ENCODE assay signal across 16 mouse cellular contexts in genomic region chr9:57949879-57950278, GRCm38 (mm10). TPM values are rescaled to one million over a fixed set of nuclear protein-coding genes. Genes with fewer than 3 reads are reported as not detected.
DNase-seq lines count a peak whose midpoint lies in the region; ATAC-seq and TF ChIP-seq lines count a peak whose summit lies in the region.
"Had no signal": no experiment of that assay in that cellular context is flagged by ENCODE, and none has a peak within 500 bp of the region (broad histone marks: within the 10 kb centered on the region; RNA-seq: fewer than 3 reads in every experiment).

No protein-coding gene starts in this region.

- no peaks in the 10 kb centered on the region for H3K27me3 ChIP-seq in cerebellum, adult 2 months (ENCODE audit: control insufficient read depth, insufficient read depth, low read length)
- no peaks in the 10 kb centered on the region for H3K27me3 ChIP-seq in hindbrain, embryonic 16.5 days (replicated peaks; ENCODE audit: control insufficient read depth, insufficient read depth, low read length)
- H3K27me3 ChIP-seq in hindbrain, embryonic 13.5 days: no peaks in the 10 kb centered on the region

- DNase-seq in cerebellum, adult 2 months: no peak
- no peak for DNase-seq in cerebellum, postnatal 10 days
- peak; percentile 47 for DNase-seq in retina, postnatal 1 day
- DNase-seq in retina, embryonic 14.5 days (ENCODE audit: low spot score): no peak
- no peak for DNase-seq in thymus, postnatal 36 days
- no peak for DNase-seq in urinary bladder, postnatal 10 days (ENCODE audit: low spot score)
- DNase-seq: adrenal gland, postnatal 10 days; cerebellum, adult 11 months; gastrocnemius, postnatal 25 days; kidney, postnatal 36 days; spleen, adult 18-20 months had no signal

- ATAC-seq in hindbrain, embryonic 16.5 days: no peak
- no peak for ATAC-seq in hindbrain, embryonic 13.5 days (ENCODE audit: low FRiP score)

- WGBS in cerebellum, adult 2 months: 12% methylated on average over 8 of the region's 8 CpGs
- 47% methylated on average over 8 of the region's 8 CpGs for WGBS in hindbrain, embryonic 16.5 days
- WGBS in hindbrain, embryonic 13.5 days: 57% methylated on average over 8 of the region's 8 CpGs

- H3K9ac ChIP-seq in hindbrain, embryonic 16.5 days (ENCODE audit: low read depth, low read length): 0 out of 2 replicates have a peak overlapping the region, but pooled peaks have one; percentile 32
- H3K9ac ChIP-seq in hindbrain, embryonic 13.5 days: no peak overlapping the region

- no peaks in the 10 kb centered on the region for H3K9me3 ChIP-seq in hindbrain, embryonic 16.5 days (ENCODE audit: control insufficient read depth, low read length)
- H3K9me3 ChIP-seq in hindbrain, embryonic 13.5 days: no peaks in the 10 kb centered on the region
- H3K9me3 ChIP-seq: midbrain, embryonic 10.5 days had no signal

- peak overlapping the region; percentile 20 for H3K4me3 ChIP-seq in cerebellum, adult 2 months (replicated peaks; ENCODE audit: insufficient read depth, low read depth, low read length)
- no peak overlapping the region for H3K4me3 ChIP-seq in hindbrain, embryonic 16.5 days (ENCODE audit: low read length)
- no peak overlapping the region for H3K4me3 ChIP-seq in hindbrain, embryonic 13.5 days
- H3K4me3 ChIP-seq: midbrain, embryonic 10.5 days had no signal

- H3K27ac ChIP-seq in cerebellum, adult 2 months (ENCODE audit: insufficient read depth, low read length): peak overlapping the region; percentile 65
- no peak overlapping the region for H3K27ac ChIP-seq in hindbrain, embryonic 16.5 days (ENCODE audit: low read depth, low read length)
- H3K27ac ChIP-seq in hindbrain, embryonic 13.5 days: no peak overlapping the region
- H3K27ac ChIP-seq: stomach, postnatal 0 days had no signal

- H3K36me3 ChIP-seq in hindbrain, embryonic 16.5 days (ENCODE audit: control insufficient read depth, insufficient read depth, low read length): peaks cover under 1% of the 10 kb centered on the region; the same call in 1 of the 2 replicates
- peaks cover 6% of the 10 kb centered on the region for H3K36me3 ChIP-seq in hindbrain, embryonic 13.5 days
- H3K36me3 ChIP-seq: midbrain, embryonic 10.5 days had no signal

- TF ChIP-seq CTCF in cerebellum, adult 2 months (IDR thresholded peaks at IDR 0.05; ENCODE audit: borderline replicate concordance, insufficient read depth, low read depth, low read length): no peak

- peak overlapping the region; percentile 10; the same call in 1 of the 2 replicates for H3K4me2 ChIP-seq in hindbrain, embryonic 16.5 days (ENCODE audit: low read length)
- no peak overlapping the region for H3K4me2 ChIP-seq in hindbrain, embryonic 13.5 days

- peaks cover 87% of the 10 kb centered on the region for H3K4me1 ChIP-seq in cerebellum, adult 2 months (ENCODE audit: control insufficient read depth, insufficient read depth, low read length)
- H3K4me1 ChIP-seq in hindbrain, embryonic 16.5 days (ENCODE audit: control insufficient read depth, insufficient read depth, low read depth, low read length): peaks cover 37% of the 10 kb centered on the region
- H3K4me1 ChIP-seq in hindbrain, embryonic 13.5 days (replicated peaks): peaks cover 76% of the 10 kb centered on the region

- no peak for TF ChIP-seq POLR2A in cerebellum, adult 2 months (IDR thresholded peaks at IDR 0.05; ENCODE audit: borderline replicate concordance, insufficient read depth, low read length)

RNA-seq across cellular contexts. Expression of gene Sema7a, which starts 10.0 kb away (rescaled TPM):
- 177 and 189 TPM in 2 replicates for polyA plus RNA-seq in cerebellum, adult 2 months (2012; rRNA removed)
- 2.1 and 2.9 TPM in 2 replicates for polyA plus RNA-seq in hindbrain, embryonic 16.5 days (2015; fragmentation: Nextera tagmentation; extraction: Ambion mirVana)
- 2.9 and 4.2 TPM in 2 replicates for polyA plus RNA-seq in hindbrain, embryonic 13.5 days (2015; fragmentation: Nextera tagmentation; extraction: Ambion mirVana)

RNA-seq across cellular contexts. Expression of gene Ubl7, which starts 39.1 kb away (rescaled TPM):
- polyA plus RNA-seq in cerebellum, adult 2 months (2012; rRNA removed): 133 and 140 TPM in 2 replicates
- 169 and 177 TPM in 2 replicates for polyA plus RNA-seq in hindbrain, embryonic 16.5 days (2015; fragmentation: Nextera tagmentation; extraction: Ambion mirVana)
- 165 and 173 TPM in 2 replicates for polyA plus RNA-seq in hindbrain, embryonic 13.5 days (2015; fragmentation: Nextera tagmentation; extraction: Ambion mirVana)

RNA-seq across cellular contexts. Expression of gene Cyp11a1, which starts 56.3 kb away (rescaled TPM):
- polyA plus RNA-seq in cerebellum, adult 2 months (2012; rRNA removed): 3.6 and 3.7 TPM in 2 replicates
- polyA plus RNA-seq in hindbrain, embryonic 16.5 days (2015; fragmentation: Nextera tagmentation; extraction: Ambion mirVana): 1.7 and 2.4 TPM in 2 replicates
- 0.31 and 0.57 TPM in 2 replicates for polyA plus RNA-seq in hindbrain, embryonic 13.5 days (2015; fragmentation: Nextera tagmentation; extraction: Ambion mirVana)
- polyA plus RNA-seq: liver, adult 2 months had no signal

Comparison
In these comparisons a context has a peak if more than half of its experiments do, and no peak if none do; other contexts are left out.
1. RNA of gene Sema7a, which starts 10.0 kb away (polyA plus RNA-seq): 177 to 189 TPM in cerebellum, adult 2 months; 2.9 to 4.2 TPM in hindbrain, embryonic 13.5 days and 2.1 to 2.9 TPM in hindbrain, embryonic 16.5 days; every median in the first group is over 10 times any median in the second.